Mouse (Mus musculus) heart, embryonic 16.5 days (tissue): ENCODE data around the gene Tcap. TPM values are rescaled to one million over a fixed set of nuclear protein-coding genes. Genes with fewer than 3 reads are reported as not detected.

ENCODE experiments used
- ATAC-seq: fragments of 200-750 bp; cut with Nextera tagmentation; replicated peaks from 2 replicates; pipeline ENCODE4 v1.8.0; 2017; ENCODE audit warnings: moderate number of reproducible peaks; ENCODE audit not compliant: insufficient read depth, low FRiP score; ENCODE audit errors: extremely low read depth
- H3K27ac ChIP-seq: fragments of 300-500 bp; sonication (generic); 2 replicates; pipeline ENCODE4 v1.5.1; 2014; ENCODE audit warnings: mild to moderate bottlenecking, low read length, control low read depth, moderate library complexity
- H3K27me3 ChIP-seq: fragments of 300-500 bp; sonication (generic); 2 replicates; pipeline ENCODE4 v1.6.1; 2014; ENCODE audit warnings: low read length, mixed read lengths; ENCODE audit not compliant: control insufficient read depth, insufficient read depth
- H3K36me3 ChIP-seq: fragments of 300-500 bp; sonication (generic); 2 replicates; pipeline ENCODE4 v1.6.1; 2014; ENCODE audit not compliant: control insufficient read depth, insufficient read depth
- H3K4me1 ChIP-seq: fragments of 300-500 bp; sonication (generic); 2 replicates; pipeline ENCODE4 v1.6.1; 2014; ENCODE audit warnings: low read length, mixed read lengths; ENCODE audit not compliant: control insufficient read depth, insufficient read depth
- H3K4me2 ChIP-seq: fragments of 300-500 bp; sonication (generic); 2 replicates; pipeline ENCODE4 v1.6.1; 2014; ENCODE audit warnings: low read depth, mild to moderate bottlenecking, control low read depth, low read length
- H3K4me3 ChIP-seq: fragments of 300-500 bp; sonication (generic); 2 replicates; pipeline ENCODE4 v1.5.1; 2014; ENCODE audit warnings: mild to moderate bottlenecking, control low read depth, low read length
- H3K9ac ChIP-seq: fragments of 300-500 bp; sonication (generic); 2 replicates; pipeline ENCODE4 v1.6.1; 2014; ENCODE audit warnings: low read length, control low read depth
- H3K9me3 ChIP-seq: fragments of 300-500 bp; sonication (generic); replicated peaks from 2 replicates; pipeline ENCODE4 v1.6.1; 2016; ENCODE audit warnings: low read length; ENCODE audit not compliant: control insufficient read depth
- WGBS: fragments of 180-500 bp; shearing (Covaris S2); extraction: QIAGEN DNeasy Blood & Tissue Kit; methylation state at CpG from one replicate; pipeline ENCODE4 v1.1.7; 2014; 5-methylcytosine and 5-hydroxymethylcytosine counted together
- polyA plus RNA-seq: library from polyadenylated mRNA; unstranded; fragments of >200 nt; fragmentation: Nextera tagmentation; extraction: Ambion mirVana; gene quantifications from 2 replicates; pipeline ENCODE4 v1.2.1, GENCODE M21; 2015

Gene Tcap
- polyA plus RNA-seq, 1 experiment from 2014 or later: 175 TPM

DNA sequence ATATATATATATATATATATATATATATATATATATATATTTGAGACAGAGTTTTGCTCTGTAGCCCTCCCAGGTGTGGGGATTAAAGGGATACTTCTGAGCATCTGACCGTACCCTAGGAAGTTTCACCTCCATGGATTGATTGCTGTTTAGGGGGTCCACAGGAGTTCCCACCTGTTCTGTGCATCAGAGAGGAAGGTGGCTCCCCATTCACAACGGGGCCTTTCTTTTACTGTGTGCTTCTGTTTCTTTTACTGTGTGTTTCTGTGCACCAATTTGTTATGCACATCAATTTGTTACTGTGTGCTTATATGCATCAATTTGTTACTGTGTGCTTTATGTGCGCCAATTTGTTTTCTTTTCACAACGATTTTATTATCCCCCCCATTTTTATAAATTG, 42.4 kb upstream of the Tcap start:
- no peak for ATAC-seq
- H3K36me3 ChIP-seq: no peaks in the 10 kb centered on the region
- H3K4me1 ChIP-seq: peaks cover 20% of the 10 kb centered on the region
- WGBS: 64% methylated on average over 4 of the region's 4 CpGs
- no peaks in the 10 kb centered on the region for H3K9me3 ChIP-seq
- no peak overlapping the region for H3K4me3 ChIP-seq
- no peak overlapping the region for H3K4me2 ChIP-seq
- no peak overlapping the region for H3K9ac ChIP-seq
- H3K27ac ChIP-seq: no peak overlapping the region
- H3K27me3 ChIP-seq: peaks cover 48% of the 10 kb centered on the region

DNA sequence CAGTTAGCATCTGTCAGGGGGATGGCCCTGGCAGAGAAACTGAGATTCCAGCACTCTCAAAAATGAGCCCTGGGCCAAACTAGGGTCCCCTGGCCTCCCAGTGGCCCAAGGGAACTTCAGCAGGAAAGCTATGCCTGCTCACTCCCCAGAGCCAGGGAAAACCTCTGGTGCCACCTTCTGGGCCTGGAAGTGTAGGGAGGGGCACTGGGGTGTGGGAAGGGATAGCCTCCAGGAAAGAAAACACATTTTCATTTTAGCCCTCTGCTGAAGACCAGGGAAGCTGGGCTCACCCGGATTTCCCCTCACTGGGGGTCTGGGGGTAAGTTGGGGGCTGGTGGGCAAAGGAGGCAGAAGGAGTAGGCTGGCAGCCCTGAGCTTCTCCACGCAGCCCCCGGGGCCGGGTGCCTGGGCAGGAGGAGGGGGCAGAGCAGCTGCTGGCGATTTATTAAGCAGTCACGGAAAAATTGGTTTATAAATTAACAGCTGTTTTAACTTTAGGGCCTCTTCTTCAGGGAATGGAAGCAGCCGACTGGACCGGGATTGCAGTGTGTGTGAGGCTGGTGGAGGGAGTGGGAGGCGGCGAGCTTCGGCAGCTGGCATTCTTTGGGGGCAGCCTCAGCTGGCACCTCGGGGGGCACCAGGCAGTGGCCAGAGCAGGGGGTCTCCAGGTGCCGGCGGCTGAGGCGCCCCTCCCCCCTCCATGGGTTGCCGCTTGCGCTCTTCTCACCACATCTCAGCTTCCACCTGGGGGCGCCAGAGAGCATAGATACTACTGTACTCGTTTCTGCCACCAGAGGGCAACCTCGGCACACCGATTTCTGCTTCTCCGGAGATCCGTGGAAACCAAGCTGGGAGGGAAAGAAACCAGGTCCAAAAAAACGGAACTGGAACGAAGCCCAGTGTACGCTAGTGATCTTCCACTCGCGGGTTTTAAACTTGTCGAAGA, 41.3 kb upstream of the Tcap start:
- ATAC-seq: peak; percentile 61
- H3K27ac ChIP-seq: peak overlapping the region; percentile 18; the same call in 1 of the 2 replicates
- H3K36me3 ChIP-seq: no peaks in the 10 kb centered on the region
- peaks cover 41% of the 10 kb centered on the region for H3K27me3 ChIP-seq
- H3K9me3 ChIP-seq: no peaks in the 10 kb centered on the region
- peak overlapping the region; percentile 58 for H3K4me3 ChIP-seq
- 2% methylated on average over 28 of the region's 29 CpGs for WGBS
- H3K9ac ChIP-seq: peak overlapping the region; percentile 71
- H3K4me1 ChIP-seq: peaks cover 20% of the 10 kb centered on the region
- peak overlapping the region; percentile 88 for H3K4me2 ChIP-seq

DNA sequence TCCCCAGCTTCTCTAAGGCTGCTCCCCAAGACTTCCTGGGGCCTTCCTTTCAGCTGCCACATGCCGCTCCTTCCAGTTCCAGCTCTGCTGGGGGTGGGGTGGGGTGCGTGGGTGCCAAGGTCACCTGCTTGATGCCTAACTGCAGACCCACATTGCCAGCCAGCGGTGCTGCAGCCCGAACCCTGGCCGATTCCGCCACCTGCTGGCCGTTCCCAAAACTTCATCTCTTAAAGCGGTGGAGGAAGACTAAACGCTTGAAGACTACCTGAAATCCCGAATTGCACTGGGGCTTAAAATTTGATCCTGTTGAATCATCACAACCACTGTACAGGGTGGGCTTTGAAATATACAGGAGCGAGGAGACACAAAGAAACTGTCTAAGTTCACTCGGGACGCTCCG, 38.4 kb upstream of the Tcap start:
- Histone ChIP-seq H3K36me3 (no peaks in the 10 kb centered on the region), H3K9me3 (no peaks in the 10 kb centered on the region), H3K27ac (no peak overlapping the region), H3K4me3 (peak overlapping the region; percentile 40), H3K4me2 (peak overlapping the region; percentile 71), H3K27me3 (peaks cover 33% of the 10 kb centered on the region), H3K9ac (no peak overlapping the region), H3K4me1 (peaks cover 21% of the 10 kb centered on the region)
- 2% methylated on average over 14 of the region's 14 CpGs for WGBS
- ATAC-seq: no peak

DNA sequence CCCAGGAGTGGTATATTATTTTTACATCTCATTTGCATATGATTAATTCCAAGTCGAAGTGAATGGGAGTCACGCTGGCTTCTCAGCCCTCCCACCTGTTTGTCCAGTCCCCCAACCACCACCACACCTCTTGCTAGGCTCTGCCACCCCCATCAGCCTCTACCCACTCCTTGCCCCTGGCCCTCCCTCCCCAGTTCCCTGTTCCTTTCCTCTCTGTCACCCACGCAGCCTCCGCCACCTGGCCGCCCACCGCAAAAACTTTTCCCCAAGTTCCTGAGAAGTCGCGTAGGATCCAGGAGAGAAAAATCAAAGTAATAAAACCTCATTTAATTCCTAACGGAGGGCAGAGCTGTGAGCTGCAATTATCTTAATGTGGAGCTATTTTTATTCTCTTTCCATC, 37.4 kb upstream of the Tcap start:
- Histone ChIP-seq H3K4me2 (no peak overlapping the region), H3K9ac (no peak overlapping the region), H3K27me3 (peaks cover 35% of the 10 kb centered on the region), H3K27ac (no peak overlapping the region), H3K36me3 (no peaks in the 10 kb centered on the region), H3K4me3 (no peak overlapping the region), H3K4me1 (peaks cover 24% of the 10 kb centered on the region), H3K9me3 (no peaks in the 10 kb centered on the region)
- 27% methylated on average over 9 of the region's 9 CpGs for WGBS
- ATAC-seq: no peak

DNA sequence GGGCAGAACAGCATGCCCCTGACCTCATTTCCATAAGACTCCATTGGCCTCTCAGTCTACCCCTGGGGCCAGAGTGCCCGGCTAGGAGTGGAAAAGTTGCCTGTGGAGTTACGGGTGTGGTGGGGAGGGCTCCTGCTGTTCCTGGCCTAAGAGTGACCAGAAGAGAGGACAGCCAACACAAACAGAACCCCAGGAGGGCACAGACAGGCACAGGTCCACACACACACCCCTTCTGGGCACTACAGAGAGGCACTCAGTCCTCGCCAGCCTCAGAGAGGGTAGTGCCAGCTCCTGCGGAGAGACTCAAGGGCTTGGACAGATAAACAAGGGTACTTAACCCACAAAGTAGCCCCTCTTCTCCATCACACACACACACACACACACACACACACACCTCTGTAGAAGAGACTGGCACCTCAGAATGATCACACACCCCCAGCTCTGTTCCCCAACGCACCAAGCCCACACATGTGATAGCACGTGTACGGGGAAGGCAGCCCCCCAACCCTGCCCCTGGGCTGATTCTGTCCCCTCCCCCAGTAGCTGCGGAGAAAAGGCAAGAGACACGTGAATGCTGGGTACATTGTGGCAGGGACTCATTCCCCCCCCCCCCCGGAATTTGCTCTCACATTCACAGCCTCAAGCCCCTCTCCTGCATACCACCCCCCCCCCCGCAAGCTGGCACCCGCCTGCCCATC, 36.1 kb upstream of the Tcap start:
- Histone ChIP-seq H3K4me2 (peak overlapping the region; percentile 94), H3K4me3 (peak overlapping the region; percentile 69), H3K27me3 (peaks cover 36% of the 10 kb centered on the region), H3K27ac (no peak overlapping the region), H3K9ac (no peak overlapping the region), H3K36me3 (no peaks in the 10 kb centered on the region), H3K4me1 (peaks cover 21% of the 10 kb centered on the region), H3K9me3 (no peaks in the 10 kb centered on the region)
- ATAC-seq: no peak
- WGBS: 12% methylated on average over 11 of the region's 12 CpGs

DNA sequence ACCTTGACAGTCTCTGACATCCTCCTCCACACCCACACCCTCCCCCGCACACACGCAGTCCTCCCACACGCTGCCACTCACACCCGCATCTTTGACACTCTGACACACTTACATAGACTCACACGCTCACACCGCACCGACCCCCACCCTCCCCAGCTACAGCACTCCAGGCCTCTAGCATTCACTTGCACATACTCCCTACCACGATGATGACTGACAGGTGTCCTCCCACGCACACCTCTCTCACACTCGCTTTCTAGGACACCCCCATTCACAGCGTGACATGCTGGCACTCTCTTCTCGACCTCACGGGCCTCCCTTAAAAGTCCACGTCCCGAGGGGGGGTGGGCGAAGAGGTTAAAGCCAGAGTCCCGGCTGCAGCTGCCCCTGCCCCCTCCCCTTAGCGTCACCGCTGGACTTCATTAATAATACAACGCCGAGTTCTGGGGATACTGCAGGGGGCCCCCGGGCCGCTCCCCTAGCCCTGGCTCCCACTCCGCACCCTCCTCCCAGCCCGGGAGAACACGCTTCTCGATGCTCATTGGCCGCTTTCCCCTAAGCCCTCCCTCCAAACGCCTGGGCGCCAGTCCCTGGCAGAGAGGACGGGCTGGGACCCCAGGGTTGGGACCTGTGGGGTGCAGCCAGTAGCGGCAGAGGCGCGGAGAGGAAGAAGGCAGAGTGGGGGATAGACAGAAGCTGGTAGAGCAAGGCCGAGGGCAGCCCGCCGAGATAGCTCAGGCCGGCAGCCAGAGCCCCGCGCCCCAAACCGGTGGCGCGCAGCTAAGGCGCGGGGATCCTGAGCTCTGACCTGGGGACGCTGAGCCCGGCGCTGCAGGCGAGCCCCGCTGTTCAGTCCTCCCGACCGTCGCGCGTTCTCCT, 35.3 kb upstream of the Tcap start, which contains the start of gene Ppp1r1b:
TSS of gene Ppp1r1b (plus strand) at position 322 of the 879 bp plus-strand sequence.
- H3K4me1 ChIP-seq: peaks cover 17% of the 10 kb centered on the region
- ATAC-seq: peak; percentile 81
- no peaks in the 10 kb centered on the region for H3K36me3 ChIP-seq
- H3K4me2 ChIP-seq: peak within 1 kb of the TSS; percentile 94
- H3K9me3 ChIP-seq: no peaks in the 10 kb centered on the region
- peak within 1 kb of the TSS; percentile 82 for H3K9ac ChIP-seq
- WGBS: 1% methylated on average over 55 of the region's 55 CpGs
- H3K27ac ChIP-seq: no peak within 1 kb of the TSS
- peak within 1 kb of the TSS; percentile 69 for H3K4me3 ChIP-seq
- H3K27me3 ChIP-seq: peaks cover 39% of the 10 kb centered on the region

DNA sequence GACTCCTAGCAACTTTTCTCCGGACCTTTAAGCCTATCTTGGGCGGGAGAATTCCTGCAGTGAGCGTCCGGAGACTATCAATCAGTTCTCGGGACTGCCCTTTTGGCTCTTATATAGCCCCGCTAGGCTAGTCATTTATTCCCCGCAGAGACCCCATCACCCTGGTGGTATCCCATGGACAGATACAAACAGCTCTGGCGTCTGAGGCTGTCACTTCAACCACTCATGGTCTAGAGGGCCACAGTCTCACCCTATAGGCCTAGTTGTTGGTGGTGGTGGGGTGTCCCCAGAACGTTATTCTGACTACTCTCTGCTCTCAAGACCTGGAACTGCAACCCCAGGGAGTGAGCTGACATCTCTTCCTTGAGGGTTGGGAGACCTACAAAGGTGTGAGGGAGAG, 34.3 kb upstream of the Tcap start:
- Histone ChIP-seq H3K4me2 (peak overlapping the region; percentile 94), H3K4me3 (peak overlapping the region; percentile 69), H3K4me1 (peaks cover 17% of the 10 kb centered on the region), H3K27ac (no peak overlapping the region), H3K9me3 (no peaks in the 10 kb centered on the region), H3K9ac (peak overlapping the region; percentile 82), H3K27me3 (peaks cover 43% of the 10 kb centered on the region), H3K36me3 (no peaks in the 10 kb centered on the region)
- 13% methylated on average over 9 of the region's 9 CpGs for whole genome bisulfite sequencing
- no peak for ATAC-seq

DNA sequence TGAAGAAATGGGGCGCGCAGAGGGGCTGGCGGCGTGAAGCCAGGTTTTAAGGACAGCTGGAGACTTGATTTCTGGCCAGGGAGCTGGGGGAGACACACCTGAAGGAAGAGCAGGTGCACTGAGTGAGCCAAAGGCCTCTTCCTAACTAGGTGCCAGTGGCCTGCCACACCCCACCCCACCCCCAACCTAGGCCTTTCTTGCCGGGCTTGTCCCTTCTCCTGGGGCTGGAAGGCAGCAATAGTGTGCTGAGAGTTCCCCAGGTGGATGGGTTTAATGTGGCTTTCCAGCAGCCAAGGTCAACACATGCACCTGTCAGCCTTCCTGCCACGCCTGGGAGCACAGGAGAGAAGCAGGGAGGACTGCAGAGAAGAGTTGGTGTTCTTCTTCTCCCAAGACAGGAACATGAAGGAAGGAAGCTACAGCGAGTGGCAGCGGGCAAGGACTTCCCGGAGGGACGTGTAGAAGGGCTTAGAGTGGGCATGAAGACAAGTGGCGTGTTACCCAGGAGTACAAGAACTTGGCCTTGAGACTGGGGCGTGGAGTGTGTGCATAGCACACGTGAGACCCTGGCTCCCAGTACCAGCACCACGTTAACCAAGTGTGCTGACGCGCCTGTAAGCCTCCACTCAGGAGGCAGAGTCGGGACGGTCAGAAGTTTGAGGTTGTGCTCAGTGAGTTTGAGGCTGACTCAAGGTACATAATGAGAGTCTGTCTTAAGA, 31.2 kb upstream of the Tcap start:
- Histone ChIP-seq H3K4me1 (peaks cover 26% of the 10 kb centered on the region), H3K9ac (no peak overlapping the region), H3K27me3 (peaks cover 43% of the 10 kb centered on the region), H3K4me3 (no peak overlapping the region), H3K4me2 (no peak overlapping the region), H3K27ac (no peak overlapping the region), H3K9me3 (no peaks in the 10 kb centered on the region), H3K36me3 (no peaks in the 10 kb centered on the region)
- no peak for ATAC-seq
- WGBS: 78% methylated on average over 18 of the region's 18 CpGs
